Mouse (Mus musculus) liver, adult 2 months (tissue): ENCODE measurements at regions not wholly inside any gene's neighbourhood (a gene's known extent, or its start where the extent isn't known, plus 50 kb on each side); places are given as distances from the start of the nearest gene placed in this dataset.

Experiments used
- DNase-seq: peaks from one replicate; pipeline ENCODE4 v3.0.0-alpha.2; 2011; ENCODE audit warnings: low read depth, low spot score; ENCODE audit errors: extremely low read depth
- H3K27ac ChIP-seq: fragments of 200-500 bp; replicated peaks from 2 replicates; pipeline ENCODE4 v1.5.1; 2012; ENCODE audit warnings: low read depth, mild to moderate bottlenecking, control low read depth, inconsistent platforms, low read length; ENCODE audit not compliant: insufficient read depth
- H3K27me3 ChIP-seq: fragments of 200-500 bp; 2 replicates; pipeline ENCODE4 v1.6.1; 2012; ENCODE audit warnings: mild to moderate bottlenecking, moderate library complexity, low read length, inconsistent platforms; ENCODE audit not compliant: control insufficient read depth, insufficient read depth
- H3K36me3 ChIP-seq: fragments of 200-500 bp; 2 replicates; pipeline ENCODE4 v1.6.1; 2012; ENCODE audit warnings: low read length, inconsistent platforms; ENCODE audit not compliant: control insufficient read depth, insufficient read depth
- H3K4me1 ChIP-seq: fragments of 200-500 bp; 2 replicates; pipeline ENCODE4 v1.6.1; 2011; ENCODE audit warnings: low read length; ENCODE audit not compliant: control insufficient read depth, insufficient read depth
- H3K4me3 ChIP-seq: fragments of 200-500 bp; 2 replicates; pipeline ENCODE4 v1.5.1; 2011; ENCODE audit warnings: low read depth, mild to moderate bottlenecking, control low read depth, low read length, moderate library complexity; ENCODE audit not compliant: insufficient read depth
- H3K79me2 ChIP-seq: fragments of 200-500 bp; 2 replicates; pipeline ENCODE4 v1.6.1; 2012; ENCODE audit warnings: inconsistent platforms, mild to moderate bottlenecking, low read length, moderate library complexity; ENCODE audit not compliant: control insufficient read depth, insufficient read depth
- H3K9ac ChIP-seq: fragments of 200-500 bp; 2 replicates; pipeline ENCODE4 v1.6.1; 2012; ENCODE audit warnings: low read depth, mild to moderate bottlenecking, control low read depth, inconsistent platforms, low read length
- CTCF ChIP-seq: fragments of 200-500 bp; IDR thresholded peaks from 2 replicates; pipeline ENCODE4 v1.5.1; 2011; ENCODE audit warnings: low read depth, low read length, control low read depth
- POLR2A ChIP-seq: fragments of 200-500 bp; IDR thresholded peaks from 2 replicates; pipeline ENCODE4 v1.6.1; 2011; ENCODE audit warnings: low read length, control low read depth; ENCODE audit not compliant: insufficient read depth; ENCODE audit errors: extremely low read depth
- WGBS: fragments of 180-500 bp; shearing (Covaris S2); methylation state at CpG from one replicate; pipeline ENCODE4 v1.1.7; 2018; 5-methylcytosine and 5-hydroxymethylcytosine counted together

DNA sequence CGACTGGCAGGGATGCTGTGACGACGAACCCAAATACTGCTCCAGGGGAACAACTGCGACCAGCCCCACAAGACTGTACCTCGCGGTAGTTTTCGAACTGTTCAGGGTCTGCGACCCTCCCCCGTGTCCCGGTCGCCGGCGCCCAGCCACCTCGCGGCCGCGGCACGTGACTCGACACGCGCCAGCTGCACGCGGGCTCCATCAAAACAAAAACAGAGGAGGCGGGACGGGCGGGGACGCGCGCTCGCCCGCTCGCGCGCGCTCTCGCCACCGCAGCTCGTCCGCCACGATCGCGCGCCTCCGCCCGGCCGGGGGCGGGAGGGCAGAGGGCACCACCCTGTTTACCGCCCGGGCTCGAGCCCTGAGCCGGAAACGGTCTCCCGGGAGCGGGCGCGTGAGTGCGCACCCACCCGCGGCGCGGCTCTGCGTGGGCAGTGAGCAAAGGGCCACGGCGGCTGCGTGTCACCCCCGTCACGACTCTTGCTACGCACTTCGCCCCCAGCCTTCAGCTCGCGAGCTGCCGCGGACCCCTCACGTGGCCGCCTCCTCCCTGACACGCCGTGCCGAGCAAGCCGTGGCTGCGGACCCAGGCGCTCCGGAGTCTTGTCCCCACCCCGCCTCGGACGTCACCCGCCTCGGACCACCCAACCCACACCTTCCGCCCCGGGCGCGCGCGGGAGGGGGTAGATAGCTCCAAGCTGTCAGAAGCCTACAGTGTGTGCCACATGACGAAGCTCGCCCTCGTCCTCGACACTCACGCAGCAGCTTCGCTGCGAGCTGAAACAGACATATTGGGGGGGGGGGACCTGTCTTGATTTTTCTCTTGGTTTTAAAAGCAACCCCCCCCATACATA lies 182.1 kb upstream of the Mkln1 start:
- Histone ChIP-seq H3K79me2 (peaks cover 39% of the 10 kb centered on the region), H3K4me3 (peak overlapping the region; percentile 87), H3K4me1 (peaks cover 20% of the 10 kb centered on the region), H3K36me3 (peaks cover 16% of the 10 kb centered on the region), H3K27me3 (no peaks in the 10 kb centered on the region), H3K9ac (peak overlapping the region; percentile 98), H3K27ac (peak overlapping the region; percentile 99)
- WGBS = under 1% methylated on average over 97 of the region's 100 CpGs
- DNase-seq = peak; percentile 85
- TF ChIP-seq CTCF (no peak), POLR2A (peak; percentile 80)

DNA sequence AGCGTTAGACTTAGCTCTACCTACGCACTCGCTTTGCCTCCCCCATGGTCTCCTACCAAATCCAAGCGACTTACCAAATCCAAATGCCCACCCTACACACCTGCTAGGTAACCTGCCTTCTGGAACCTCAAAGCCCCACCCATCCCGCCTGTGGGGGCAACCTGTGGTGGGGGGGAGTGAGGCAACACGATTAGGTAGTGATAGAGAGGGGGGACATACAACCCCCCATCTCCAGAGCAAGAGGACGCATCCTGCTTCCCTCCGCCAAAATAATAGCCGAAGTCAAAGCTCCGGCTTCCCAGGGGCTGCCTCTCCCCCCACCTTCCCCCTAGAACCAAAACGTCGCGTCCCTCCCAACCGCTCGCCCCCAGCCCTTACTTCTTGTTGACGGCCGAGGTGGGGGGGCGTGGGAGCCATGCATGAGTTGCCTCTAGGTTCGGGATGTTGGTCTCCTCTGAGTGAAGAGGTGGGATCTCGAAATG lies 181.4 kb upstream of the Mkln1 start:
- Histone ChIP-seq H3K4me3 (peak overlapping the region; percentile 87), H3K79me2 (peaks cover 37% of the 10 kb centered on the region), H3K36me3 (peaks cover 11% of the 10 kb centered on the region), H3K9ac (peak overlapping the region; percentile 98), H3K27ac (peak overlapping the region; percentile 99), H3K4me1 (peaks cover 19% of the 10 kb centered on the region), H3K27me3 (no peaks in the 10 kb centered on the region)
- WGBS = under 1% methylated on average over 20 of the region's 20 CpGs
- TF ChIP-seq POLR2A (0 out of 2 replicates have a peak, but pooled peaks have one; percentile 14), CTCF (no peak)
- DNase-seq = no peak

DNA sequence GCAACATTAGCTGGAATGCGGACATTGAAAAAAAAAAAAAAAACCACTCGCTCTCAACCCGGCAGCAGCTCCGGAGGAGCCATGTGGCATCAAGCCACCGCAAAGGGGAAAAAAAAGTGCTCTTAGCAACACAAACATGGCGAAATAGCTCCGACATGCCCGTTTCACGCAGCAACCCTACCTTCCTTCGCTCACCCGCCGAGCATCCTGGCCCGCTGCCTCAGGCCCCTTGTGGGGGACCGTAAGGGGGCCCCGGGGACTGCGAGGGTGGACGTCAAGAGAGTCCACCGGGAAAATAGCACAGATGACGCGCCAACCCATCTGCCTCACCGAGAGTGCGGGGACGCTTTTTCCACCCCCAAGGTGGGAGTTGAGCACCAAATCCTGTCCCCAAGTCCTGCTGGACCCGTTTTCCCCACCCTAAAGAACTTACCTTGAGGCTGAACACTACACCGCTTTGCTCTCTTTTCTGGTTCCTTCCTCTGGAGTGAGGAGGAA lies 180.8 kb upstream of the Mkln1 start:
- H3K36me3 ChIP-seq = peaks cover 9% of the 10 kb centered on the region
- peaks cover 19% of the 10 kb centered on the region for H3K4me1 ChIP-seq
- no peaks in the 10 kb centered on the region for H3K27me3 ChIP-seq
- TF ChIP-seq POLR2A = 0 out of 2 replicates have a peak, but pooled peaks have one; percentile 19
- no peak for TF ChIP-seq CTCF
- WGBS = under 1% methylated on average over 25 of the region's 25 CpGs
- peak overlapping the region; percentile 95 for H3K4me3 ChIP-seq
- peaks cover 34% of the 10 kb centered on the region for H3K79me2 ChIP-seq
- peak overlapping the region; percentile 98 for H3K9ac ChIP-seq
- peak; percentile 86 for DNase-seq
- H3K27ac ChIP-seq = peak overlapping the region; percentile 98

DNA sequence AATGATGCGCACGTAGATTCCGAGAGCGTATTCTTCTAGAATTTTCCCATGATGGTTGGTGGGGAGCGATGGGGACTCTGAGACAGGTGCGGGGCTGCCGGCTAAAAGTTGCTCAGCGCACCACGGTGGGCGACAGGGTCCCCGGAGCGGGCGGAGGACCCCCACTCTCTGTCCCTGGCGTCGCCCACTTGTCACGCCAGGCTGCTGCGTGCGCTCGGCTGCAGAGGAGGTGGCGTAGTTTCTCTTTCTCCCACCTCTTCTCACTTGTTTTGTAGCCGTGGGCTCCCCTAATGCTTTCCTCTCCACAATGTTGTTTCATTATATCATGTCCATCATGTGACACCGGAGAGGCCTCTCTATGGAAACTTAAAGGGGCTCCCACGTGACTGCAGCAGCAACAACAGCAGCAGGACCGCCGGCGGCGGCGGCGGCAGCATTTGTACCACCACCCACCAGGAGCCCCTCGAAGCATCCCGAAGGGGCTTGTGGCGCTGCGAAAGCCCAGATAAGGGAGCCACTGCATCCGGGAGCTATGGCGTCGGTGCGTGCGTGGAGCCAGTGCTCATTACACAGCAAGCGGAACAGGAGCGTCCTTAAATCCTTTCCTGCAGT lies 180.3 kb upstream of the Mkln1 start:
- Histone ChIP-seq H3K4me1 (peaks cover 14% of the 10 kb centered on the region), H3K9ac (peak overlapping the region; percentile 98), H3K79me2 (peaks cover 29% of the 10 kb centered on the region; the same call in 1 of the 2 replicates), H3K27me3 (no peaks in the 10 kb centered on the region), H3K36me3 (peaks cover 4% of the 10 kb centered on the region), H3K27ac (peak overlapping the region; percentile 98), H3K4me3 (peak overlapping the region; percentile 95)
- 2% methylated on average over 40 of the region's 40 CpGs for WGBS
- TF ChIP-seq POLR2A = peak; percentile 60; the same call in 1 of the 2 replicates
- TF ChIP-seq CTCF = no peak
- peak; percentile 79 for DNase-seq

DNA sequence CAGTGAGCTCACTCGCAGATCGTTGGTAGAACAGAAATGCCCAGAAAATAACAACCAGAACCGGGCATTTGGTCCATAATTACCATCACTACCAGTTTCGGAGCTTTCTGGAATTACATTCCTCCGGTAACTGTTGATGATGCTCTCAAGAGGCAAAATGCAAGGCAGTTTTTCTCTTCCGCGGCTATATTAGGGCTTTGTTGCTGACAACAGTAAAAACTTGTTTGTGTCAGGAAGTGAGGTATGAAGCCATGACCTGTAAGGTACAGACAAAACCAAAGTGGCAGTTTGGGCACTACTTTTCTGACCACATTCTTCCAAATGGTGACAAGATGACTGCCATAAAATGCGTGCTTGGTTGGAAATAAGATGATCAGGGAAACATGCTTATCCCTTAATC lies 179.7 kb upstream of the Mkln1 start:
- H3K36me3 ChIP-seq = peaks cover 4% of the 10 kb centered on the region
- peaks cover 26% of the 10 kb centered on the region; the same call in 1 of the 2 replicates for H3K79me2 ChIP-seq
- 23% methylated on average over 8 of the region's 8 CpGs for WGBS
- DNase-seq = peak; percentile 69
- H3K4me3 ChIP-seq = peak overlapping the region; percentile 95
- peak overlapping the region; percentile 98 for H3K9ac ChIP-seq
- H3K4me1 ChIP-seq = peaks cover 14% of the 10 kb centered on the region
- H3K27ac ChIP-seq = peak overlapping the region; percentile 98
- no peaks in the 10 kb centered on the region for H3K27me3 ChIP-seq
- TF ChIP-seq CTCF (no peak), POLR2A (no peak)
